Mouse (Mus musculus) kidney, adult 2 months (tissue): ENCODE measurements at regions not wholly inside any gene's neighbourhood (a gene's known extent, or its start where the extent isn't known, plus 50 kb on each side); places are given as distances from the start of the nearest gene placed in this dataset.

ENCODE experiments used
- CTCF ChIP-seq: fragments of 200-500 bp; conservative IDR thresholded peaks from 2 replicates; pipeline ENCODE4 v1.5.1; 2011; ENCODE audit warnings: low read depth, mild to moderate bottlenecking, control low read depth, low read length, moderate library complexity, mixed read lengths; ENCODE audit not compliant: insufficient read depth, insufficient read length
- POLR2A ChIP-seq: fragments of 200-500 bp; IDR thresholded peaks from one replicate; pipeline ENCODE4 v1.6.1; 2011; ENCODE audit warnings: low read depth, low read length, control low read depth

DNA sequence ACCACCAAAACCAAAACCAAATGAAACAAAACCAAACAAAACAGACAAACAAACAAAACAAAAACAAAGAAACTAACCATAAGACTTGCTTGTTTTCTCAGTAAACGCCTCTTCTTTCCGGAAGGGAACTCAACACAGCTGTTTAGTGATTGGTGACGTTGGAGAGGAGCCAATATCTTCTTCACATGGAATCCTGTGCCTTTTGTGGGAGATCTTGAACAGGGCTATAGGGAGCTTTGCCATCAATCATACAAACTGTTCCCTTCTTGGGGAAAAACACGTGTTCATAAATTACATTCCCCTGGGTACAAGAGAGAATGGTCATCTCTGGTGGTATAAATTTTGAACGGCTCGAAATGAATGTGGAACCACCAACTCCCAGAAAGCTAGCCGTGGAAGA lies 1426.7 kb downstream of the Slc22a22 start:
- no peak for TF ChIP-seq CTCF
- TF ChIP-seq POLR2A, result no peak
